Mouse (Mus musculus): Measurements from ENCODE around the gene Mthfsd. TPM values are rescaled to one million over a fixed set of nuclear protein-coding genes. Genes with fewer than 3 reads are reported as not detected.

Mthfsd gene
- polyA plus RNA-seq, 1 experiment from 2014 or later, result 45.8 TPM

DNA sequence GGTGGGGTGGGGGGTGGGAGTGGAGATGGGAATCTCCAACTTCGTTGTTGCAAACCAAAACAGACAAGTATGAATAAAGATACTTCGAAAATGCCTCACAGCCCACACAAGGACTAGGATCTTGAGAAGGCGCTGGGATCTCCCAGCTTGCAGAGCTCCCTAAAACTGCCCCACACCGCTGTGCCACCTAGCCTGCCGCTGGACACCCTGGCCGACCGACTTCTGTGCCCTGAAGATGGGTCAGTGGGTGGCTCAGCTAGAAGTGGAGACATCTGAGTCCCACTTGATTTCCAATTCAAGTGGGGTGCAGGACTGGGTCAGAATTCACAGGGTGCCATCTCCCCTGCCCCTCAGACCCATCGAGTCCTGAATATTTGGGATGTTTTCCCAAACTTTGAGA, 13.5 kb upstream of the Mthfsd start:
- Histone ChIP-seq H3K4me1 (replicated peaks) (peaks cover 47% of the 10 kb centered on the region), H3K9me3 (replicated peaks) (no peaks in the 10 kb centered on the region), H3K4me3 (peak overlapping the region; percentile 76), H3K9ac (peak overlapping the region; percentile 48; the same call in 1 of the 2 replicates), H3K27ac (ENCODE audit: poor library complexity, severe bottlenecking) (no peak overlapping the region), H3K27me3 (replicated peaks) (peaks cover 82% of the 10 kb centered on the region), H3K4me2 (peak overlapping the region; percentile 67), H3K36me3 (peaks cover 10% of the 10 kb centered on the region)
- whole genome bisulfite sequencing, result 38% methylated on average over 8 of the region's 8 CpGs
- no peak for ATAC-seq (ENCODE audit: insufficient number of reproducible peaks, low FRiP score)

DNA sequence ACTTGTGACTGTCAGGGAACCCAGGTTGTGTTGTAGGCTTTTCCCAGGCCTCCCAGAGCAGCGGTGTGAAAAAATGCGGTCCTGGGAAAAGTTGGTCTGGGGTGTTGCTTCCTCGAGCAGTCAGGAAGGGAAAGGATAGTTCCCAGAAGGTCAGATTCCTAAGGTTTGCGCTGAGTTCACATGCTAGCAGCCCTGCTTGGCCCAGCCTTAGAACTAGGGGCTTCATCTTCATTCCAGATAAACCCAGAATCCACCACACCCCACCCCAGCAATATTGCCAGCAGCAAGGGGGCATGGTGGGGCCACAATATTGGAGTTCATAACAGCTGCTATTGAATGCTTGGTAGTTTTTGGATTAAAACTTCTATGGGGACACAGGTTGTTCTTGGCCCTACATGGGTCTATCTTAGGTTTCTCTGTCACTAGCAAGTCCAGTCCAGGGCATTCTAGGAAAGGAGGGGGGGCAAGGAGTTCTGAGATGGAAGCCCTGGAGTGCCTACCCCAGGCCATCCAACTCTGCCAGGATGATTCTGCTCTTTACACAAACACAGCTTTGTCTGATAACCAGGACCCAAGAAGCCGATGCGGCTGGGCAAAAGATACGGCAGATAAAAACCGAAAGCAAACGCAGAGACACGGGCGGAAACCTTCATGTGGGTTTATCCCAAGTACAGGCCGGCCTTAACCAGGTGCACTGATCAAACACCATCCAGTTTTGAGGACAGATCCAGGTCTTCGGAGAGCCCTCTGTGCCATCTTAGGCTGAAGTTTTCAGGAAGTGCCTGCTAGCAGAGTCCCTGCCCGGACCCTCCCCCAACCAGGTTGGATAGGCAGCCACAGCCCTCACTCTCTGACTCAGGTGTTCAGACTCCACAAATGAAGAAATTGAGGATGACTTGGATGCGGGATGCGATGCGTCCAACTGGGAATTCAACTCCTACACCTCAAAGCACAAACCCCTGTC, 12.5 kb upstream of the Mthfsd start:
- H3K4me2 ChIP-seq, result peak overlapping the region; percentile 67
- peak overlapping the region; percentile 76 for H3K4me3 ChIP-seq
- H3K27me3 ChIP-seq (replicated peaks), result peaks cover 79% of the 10 kb centered on the region
- peaks cover 10% of the 10 kb centered on the region for H3K36me3 ChIP-seq
- H3K27ac ChIP-seq (ENCODE audit: poor library complexity, severe bottlenecking), result 0 out of 2 replicates have a peak overlapping the region, but pooled peaks have one; percentile 44
- peaks cover 43% of the 10 kb centered on the region for H3K4me1 ChIP-seq (replicated peaks)
- WGBS, result 17% methylated on average over 17 of the region's 17 CpGs
- peak overlapping the region; percentile 73 for H3K9ac ChIP-seq
- H3K9me3 ChIP-seq (replicated peaks), result no peaks in the 10 kb centered on the region
- ATAC-seq (ENCODE audit: insufficient number of reproducible peaks, low FRiP score), result no peak

DNA sequence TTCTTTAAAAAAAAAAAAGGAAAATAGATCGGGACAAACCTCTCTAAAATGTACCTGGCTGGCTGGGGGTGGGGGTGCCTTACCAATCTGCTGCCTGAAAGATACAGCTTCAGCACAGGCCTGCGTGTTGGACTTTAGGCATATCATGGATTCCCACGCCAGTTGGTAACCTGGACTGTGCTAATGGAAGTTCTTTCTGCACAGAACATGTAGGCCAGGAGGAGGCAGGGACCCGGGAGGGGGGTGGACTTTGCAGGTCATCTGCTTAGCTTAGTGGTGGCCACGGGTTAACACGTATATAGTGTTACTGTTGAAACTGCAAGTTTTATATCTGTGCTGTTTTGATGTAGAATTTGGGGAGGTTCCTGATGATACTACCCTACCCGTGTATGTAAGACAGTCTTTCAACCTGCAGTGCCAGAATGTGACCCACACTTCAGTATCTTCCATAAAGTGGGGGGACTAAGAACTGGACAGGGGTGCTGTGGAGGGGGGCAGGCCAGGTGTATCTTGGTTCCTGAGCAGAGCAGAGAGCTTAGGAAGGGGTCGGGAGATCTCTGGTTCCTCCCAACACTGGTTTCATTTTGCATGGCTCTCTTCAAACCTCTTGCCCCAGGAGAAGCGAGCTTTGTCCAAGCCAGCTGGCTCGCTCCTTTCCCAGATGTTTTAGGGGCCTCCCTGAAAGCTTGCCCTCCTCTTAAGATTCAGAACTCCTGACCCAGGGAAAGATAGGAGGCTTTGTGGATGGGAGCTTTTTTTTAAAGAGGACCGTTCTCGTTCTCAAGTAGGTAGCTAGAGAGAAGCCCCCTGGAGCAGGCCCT, 11.7 kb upstream of the Mthfsd start:
- Histone ChIP-seq H3K36me3 (peaks cover 10% of the 10 kb centered on the region), H3K4me3 (peak overlapping the region; percentile 76), H3K27ac (ENCODE audit: poor library complexity, severe bottlenecking) (peak overlapping the region; percentile 44; the same call in 1 of the 2 replicates), H3K9me3 (replicated peaks) (no peaks in the 10 kb centered on the region), H3K27me3 (replicated peaks) (peaks cover 81% of the 10 kb centered on the region), H3K4me1 (replicated peaks) (peaks cover 35% of the 10 kb centered on the region), H3K4me2 (peak overlapping the region; percentile 67), H3K9ac (peak overlapping the region; percentile 73)
- ATAC-seq (ENCODE audit: insufficient number of reproducible peaks, low FRiP score), result no peak
- 19% methylated on average over 12 of the region's 12 CpGs for WGBS

DNA sequence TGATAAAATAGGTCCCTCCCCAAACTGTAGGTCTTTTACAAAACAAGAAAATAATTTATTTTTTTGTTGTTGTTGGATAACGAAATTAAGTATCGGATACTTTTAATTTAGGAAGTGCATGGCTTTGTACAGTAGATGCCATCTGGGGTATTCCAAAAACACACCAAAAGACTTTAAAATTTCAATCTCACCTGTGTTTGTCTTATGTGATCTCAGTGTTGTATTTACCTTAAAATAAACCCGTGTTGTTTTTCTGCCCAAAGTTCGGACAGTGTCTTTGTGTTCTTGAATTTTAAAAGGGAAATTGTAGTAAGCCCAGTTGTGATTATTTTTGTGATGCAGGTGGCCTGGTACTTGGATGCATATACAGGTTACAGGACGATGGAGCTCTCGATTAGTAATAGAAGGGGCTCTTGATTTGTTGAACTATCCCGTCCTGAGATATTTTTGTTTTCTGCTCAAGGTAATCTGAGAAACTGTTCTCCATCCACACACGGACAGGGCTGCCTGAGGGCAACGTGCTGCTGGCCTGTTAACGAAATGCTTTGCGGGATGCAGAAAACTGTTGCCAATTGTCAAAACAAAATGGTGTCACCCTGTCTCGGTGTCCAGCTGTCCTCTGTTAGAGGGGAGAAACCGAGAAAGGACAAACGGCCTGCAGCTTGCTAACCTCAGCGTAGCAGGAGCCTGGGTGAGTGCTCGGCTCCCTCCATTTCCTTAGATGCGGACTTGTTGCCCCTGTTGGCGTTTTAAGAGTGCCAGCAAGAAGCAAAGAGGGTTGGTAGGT, 10.6 kb upstream of the Mthfsd start:
- Histone ChIP-seq H3K4me2 (peak overlapping the region; percentile 93), H3K4me1 (replicated peaks) (peaks cover 27% of the 10 kb centered on the region), H3K9ac (peak overlapping the region; percentile 92), H3K4me3 (peak overlapping the region; percentile 76), H3K36me3 (peaks cover 10% of the 10 kb centered on the region), H3K9me3 (replicated peaks) (no peaks in the 10 kb centered on the region), H3K27ac (ENCODE audit: poor library complexity, severe bottlenecking) (peak overlapping the region; percentile 1; the same call in 1 of the 2 replicates), H3K27me3 (replicated peaks) (peaks cover 77% of the 10 kb centered on the region)
- 4% methylated on average over 18 of the region's 18 CpGs for WGBS
- ATAC-seq (ENCODE audit: insufficient number of reproducible peaks, low FRiP score), result no peak

DNA sequence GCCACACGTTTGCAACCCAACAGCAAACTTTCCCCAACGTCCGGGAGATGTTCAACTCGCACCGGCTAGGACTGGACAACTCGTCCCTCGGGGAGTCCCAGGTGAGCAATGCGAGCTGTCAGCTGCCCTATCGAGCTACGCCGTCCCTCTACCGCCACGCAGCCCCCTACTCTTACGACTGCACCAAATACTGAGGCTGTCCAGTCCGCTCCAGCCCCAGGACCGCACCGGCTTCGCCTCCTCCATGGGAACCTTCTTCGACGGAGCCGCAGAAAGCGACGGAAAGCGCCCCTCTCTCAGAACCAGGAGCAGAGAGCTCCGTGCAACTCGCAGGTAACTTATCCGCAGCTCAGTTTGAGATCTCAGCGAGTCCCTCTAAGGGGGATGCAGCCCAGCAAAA, 9.7 kb upstream of the Mthfsd start:
- Histone ChIP-seq H3K27ac (ENCODE audit: poor library complexity, severe bottlenecking) (peak overlapping the region; percentile 97), H3K36me3 (peaks cover 7% of the 10 kb centered on the region), H3K4me2 (peak overlapping the region; percentile 93), H3K9me3 (replicated peaks) (no peaks in the 10 kb centered on the region), H3K9ac (peak overlapping the region; percentile 92), H3K4me3 (peak overlapping the region; percentile 76), H3K27me3 (replicated peaks) (peaks cover 72% of the 10 kb centered on the region), H3K4me1 (replicated peaks) (peaks cover 30% of the 10 kb centered on the region)
- under 1% methylated on average over 28 of the region's 28 CpGs for WGBS
- ATAC-seq (ENCODE audit: insufficient number of reproducible peaks, low FRiP score), result no peak

DNA sequence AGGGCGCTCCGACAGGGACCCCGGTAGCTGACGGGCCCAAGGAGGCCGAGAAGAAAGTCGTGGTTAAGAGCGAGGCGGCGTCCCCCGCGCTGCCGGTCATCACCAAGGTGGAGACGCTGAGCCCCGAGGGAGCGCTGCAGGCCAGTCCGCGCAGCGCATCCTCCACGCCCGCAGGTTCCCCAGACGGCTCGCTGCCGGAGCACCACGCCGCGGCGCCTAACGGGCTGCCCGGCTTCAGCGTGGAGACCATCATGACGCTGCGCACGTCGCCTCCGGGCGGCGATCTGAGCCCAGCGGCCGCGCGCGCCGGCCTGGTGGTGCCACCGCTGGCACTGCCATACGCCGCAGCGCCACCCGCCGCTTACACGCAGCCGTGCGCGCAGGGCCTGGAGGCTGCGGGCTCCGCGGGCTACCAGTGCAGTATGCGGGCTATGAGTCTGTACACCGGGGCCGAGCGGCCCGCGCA, 9.0 kb upstream of the Mthfsd start:
- Histone ChIP-seq H3K27me3 (replicated peaks) (peaks cover 70% of the 10 kb centered on the region), H3K9ac (peak overlapping the region; percentile 92), H3K27ac (ENCODE audit: poor library complexity, severe bottlenecking) (peak overlapping the region; percentile 97), H3K36me3 (0 out of 2 replicates have a peak, but pooled peaks cover under 1% of the 10 kb centered on the region), H3K4me2 (peak overlapping the region; percentile 93), H3K9me3 (replicated peaks) (no peaks in the 10 kb centered on the region), H3K4me3 (peak overlapping the region; percentile 76), H3K4me1 (replicated peaks) (peaks cover 25% of the 10 kb centered on the region)
- no peak for ATAC-seq (ENCODE audit: insufficient number of reproducible peaks, low FRiP score)
- WGBS, result under 1% methylated on average over 62 of the region's 62 CpGs

DNA sequence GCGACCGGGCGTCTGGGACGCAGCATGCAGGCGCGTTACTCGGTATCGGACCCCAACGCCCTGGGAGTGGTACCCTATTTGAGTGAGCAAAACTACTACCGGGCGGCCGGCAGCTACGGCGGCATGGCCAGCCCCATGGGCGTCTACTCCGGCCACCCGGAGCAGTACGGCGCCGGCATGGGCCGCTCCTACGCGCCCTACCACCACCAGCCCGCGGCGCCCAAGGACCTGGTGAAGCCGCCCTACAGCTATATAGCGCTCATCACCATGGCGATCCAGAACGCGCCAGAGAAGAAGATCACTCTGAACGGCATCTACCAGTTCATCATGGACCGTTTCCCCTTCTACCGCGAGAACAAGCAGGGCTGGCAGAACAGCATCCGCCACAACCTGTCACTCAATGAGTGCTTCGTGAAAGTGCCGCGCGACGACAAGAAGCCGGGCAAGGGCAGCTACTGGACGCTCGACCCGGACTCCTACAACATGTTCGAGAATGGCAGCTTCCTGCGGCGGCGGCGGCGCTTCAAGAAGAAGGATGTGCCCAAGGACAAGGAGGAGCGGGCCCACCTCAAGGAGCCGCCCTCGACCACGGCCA, 8.5 kb upstream of the Mthfsd start:
- H3K4me1 ChIP-seq (replicated peaks), result peaks cover 21% of the 10 kb centered on the region; the same call in 1 of the 2 replicates
- H3K27ac ChIP-seq (ENCODE audit: poor library complexity, severe bottlenecking), result peak overlapping the region; percentile 97
- WGBS, result under 1% methylated on average over 54 of the region's 55 CpGs
- peak; percentile 54 for ATAC-seq (ENCODE audit: insufficient number of reproducible peaks, low FRiP score)
- H3K27me3 ChIP-seq (replicated peaks), result peaks cover 67% of the 10 kb centered on the region
- H3K36me3 ChIP-seq, result no peaks in the 10 kb centered on the region
- H3K4me3 ChIP-seq, result peak overlapping the region; percentile 76
- no peaks in the 10 kb centered on the region for H3K9me3 ChIP-seq (replicated peaks)
- peak overlapping the region; percentile 92 for H3K9ac ChIP-seq
- peak overlapping the region; percentile 93 for H3K4me2 ChIP-seq

DNA sequence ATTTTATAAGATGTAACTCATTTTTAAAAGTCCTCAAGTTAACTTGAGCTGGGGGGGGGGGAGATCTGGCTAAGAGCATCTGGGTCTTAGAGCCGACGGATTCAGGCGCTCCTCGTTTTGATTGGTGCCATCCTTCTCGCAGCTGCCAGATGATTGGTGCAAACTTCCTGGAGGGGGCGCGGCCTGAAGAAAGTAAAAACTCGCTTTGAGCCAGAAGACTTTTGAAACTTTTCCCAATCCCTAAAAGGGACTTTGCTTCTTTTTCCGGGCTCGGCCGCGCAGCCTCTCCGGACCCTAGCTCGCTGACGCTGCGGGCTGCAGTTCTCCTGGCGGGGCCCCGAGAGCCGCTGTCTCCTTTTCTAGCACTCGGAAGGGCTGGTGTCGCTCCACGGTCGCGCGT, 7.8 kb upstream of the Mthfsd start, which contains the start of gene Foxc2:
TSS of gene Foxc2 (plus strand) at position 224 of the 400 bp plus-strand sequence.
- peak; percentile 70 for ATAC-seq (ENCODE audit: insufficient number of reproducible peaks, low FRiP score)
- peak within 1 kb of the TSS; percentile 93 for H3K4me2 ChIP-seq
- no peaks in the 10 kb centered on the region for H3K9me3 ChIP-seq (replicated peaks)
- H3K4me3 ChIP-seq, result peak within 1 kb of the TSS; percentile 76
- WGBS, result 0% methylated on average over 25 of the region's 25 CpGs
- H3K27ac ChIP-seq (ENCODE audit: poor library complexity, severe bottlenecking), result peak within 1 kb of the TSS; percentile 97
- H3K27me3 ChIP-seq (replicated peaks), result peaks cover 60% of the 10 kb centered on the region
- peaks cover 15% of the 10 kb centered on the region; the same call in 1 of the 2 replicates for H3K4me1 ChIP-seq (replicated peaks)
- peak within 1 kb of the TSS; percentile 92 for H3K9ac ChIP-seq
- H3K36me3 ChIP-seq, result no peaks in the 10 kb centered on the region

DNA sequence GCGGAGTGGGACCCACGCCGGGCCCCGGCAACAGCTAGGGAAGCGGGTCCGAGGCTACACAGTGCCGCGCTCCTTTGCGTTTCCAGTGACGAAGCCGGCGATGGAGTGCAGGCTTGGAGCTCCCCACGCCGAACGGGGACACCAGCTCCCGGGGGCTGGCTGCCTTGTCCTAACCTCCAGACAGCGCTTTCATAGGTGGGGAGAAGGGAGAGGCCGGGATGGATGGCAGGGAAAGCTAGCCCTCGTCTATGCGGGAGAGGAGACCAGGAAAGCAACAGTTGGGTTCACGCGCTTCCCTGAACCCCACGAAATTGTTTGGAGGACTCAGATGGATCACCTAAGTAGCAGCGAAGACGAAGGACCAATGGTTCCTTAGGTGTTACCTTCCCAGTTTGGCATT, 6.9 kb upstream of the Mthfsd start:
- H3K36me3 ChIP-seq, result no peaks in the 10 kb centered on the region
- peaks cover 52% of the 10 kb centered on the region for H3K27me3 ChIP-seq (replicated peaks)
- peak overlapping the region; percentile 69 for H3K9ac ChIP-seq
- ATAC-seq (ENCODE audit: insufficient number of reproducible peaks, low FRiP score), result no peak
- peaks cover 18% of the 10 kb centered on the region; the same call in 1 of the 2 replicates for H3K4me1 ChIP-seq (replicated peaks)
- H3K4me2 ChIP-seq, result peak overlapping the region; percentile 69
- WGBS, result 2% methylated on average over 25 of the region's 25 CpGs
- H3K27ac ChIP-seq (ENCODE audit: poor library complexity, severe bottlenecking), result no peak overlapping the region
- H3K4me3 ChIP-seq, result peak overlapping the region; percentile 42
- H3K9me3 ChIP-seq (replicated peaks), result no peaks in the 10 kb centered on the region

DNA sequence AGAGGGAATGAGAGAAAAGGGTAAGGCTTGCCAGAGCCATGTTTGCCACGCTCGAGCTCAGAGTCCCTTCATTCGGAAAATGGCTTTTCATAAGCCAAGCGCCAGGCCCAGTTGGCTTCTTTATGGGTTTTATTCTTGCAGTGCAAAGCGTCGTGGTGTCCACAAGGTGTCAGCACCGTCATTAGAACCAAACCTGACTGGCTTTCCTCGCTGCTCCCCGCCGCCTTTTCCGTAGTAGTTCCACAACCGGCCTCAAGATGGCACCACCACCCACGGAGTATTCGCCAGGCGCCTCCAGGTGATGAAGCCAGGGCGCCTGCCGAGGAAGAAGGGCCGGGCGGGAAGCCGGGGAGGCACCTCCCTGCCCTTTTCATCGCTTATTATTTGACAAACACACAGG, 5.1 kb upstream of the Mthfsd start:
- Histone ChIP-seq H3K9ac (no peak overlapping the region), H3K4me2 (peak overlapping the region; percentile 39), H3K9me3 (replicated peaks) (no peaks in the 10 kb centered on the region), H3K27me3 (replicated peaks) (peaks cover 44% of the 10 kb centered on the region), H3K36me3 (no peaks in the 10 kb centered on the region), H3K4me3 (0 out of 2 replicates have a peak overlapping the region, but pooled peaks have one; percentile 13), H3K27ac (ENCODE audit: poor library complexity, severe bottlenecking) (no peak overlapping the region), H3K4me1 (replicated peaks) (peaks cover 21% of the 10 kb centered on the region; the same call in 1 of the 2 replicates)
- WGBS, result 1% methylated on average over 21 of the region's 21 CpGs
- peak; percentile 43; the same call in 1 of the 2 replicates for ATAC-seq (ENCODE audit: insufficient number of reproducible peaks, low FRiP score)
